Mouse (Mus musculus) intestine, embryonic 16.5 days (tissue): ENCODE results near the gene Cemip. TPM values are rescaled to one million over a fixed set of nuclear protein-coding genes. Genes with fewer than 3 reads are reported as not detected.

Experiments
- ATAC-seq: fragments of 200-750 bp; cut with Nextera tagmentation; 2 replicates; pipeline ENCODE4 v1.8.0; 2017; ENCODE audit warnings: moderate TSS enrichment, moderate library complexity
- H3K27ac ChIP-seq: fragments of 300-500 bp; sonication (generic); 2 replicates; pipeline ENCODE4 v1.5.1; 2014; ENCODE audit warnings: mild to moderate bottlenecking, low read length
- H3K27me3 ChIP-seq: fragments of 300-500 bp; sonication (generic); replicated peaks from 2 replicates; pipeline ENCODE4 v1.6.1; 2014; ENCODE audit warnings: low read length, control low read depth, mixed read lengths; ENCODE audit not compliant: control insufficient read depth, insufficient read depth
- H3K36me3 ChIP-seq: fragments of 300-500 bp; sonication (generic); 2 replicates; pipeline ENCODE4 v1.6.1; 2014; ENCODE audit warnings: low read length, control low read depth; ENCODE audit not compliant: control insufficient read depth, insufficient read depth
- H3K4me1 ChIP-seq: fragments of 300-500 bp; sonication (generic); 2 replicates; pipeline ENCODE4 v1.6.1; 2014; ENCODE audit warnings: low read length, control low read depth, mixed read lengths; ENCODE audit not compliant: control insufficient read depth, insufficient read depth
- H3K4me2 ChIP-seq: fragments of 300-500 bp; sonication (generic); 2 replicates; pipeline ENCODE4 v1.6.1; 2014; ENCODE audit warnings: low read depth, low read length, control low read depth
- H3K4me3 ChIP-seq: fragments of 300-500 bp; sonication (generic); 2 replicates; pipeline ENCODE4 v1.5.1; 2014; ENCODE audit warnings: mild to moderate bottlenecking, low read length
- H3K9ac ChIP-seq: fragments of 300-500 bp; sonication (generic); 2 replicates; pipeline ENCODE4 v1.6.1; 2014; ENCODE audit warnings: low read depth, low read length
- H3K9me3 ChIP-seq: fragments of 300-500 bp; sonication (generic); 2 replicates; pipeline ENCODE4 v1.6.1; 2016; ENCODE audit warnings: low read length, control low read depth; ENCODE audit not compliant: control insufficient read depth
- WGBS: fragments of 180-500 bp; shearing (Covaris S2); extraction: QIAGEN DNeasy Blood & Tissue Kit; methylation state at CpG from one replicate; pipeline ENCODE4 v1.1.7; 2014; 5-methylcytosine and 5-hydroxymethylcytosine counted together
- polyA plus RNA-seq: library from polyadenylated mRNA; unstranded; fragments of >200 nt; fragmentation: Nextera tagmentation; extraction: Ambion mirVana; gene quantifications from 2 replicates; pipeline ENCODE4 v1.2.1, GENCODE M21; 2015

Cemip gene
- polyA plus RNA-seq, 1 experiment from 2014 or later = 0.40 TPM

GRCm38 (mm10) chr7:83994348-83994747 lies 92.0 kb downstream of the Cemip start:
- Histone ChIP-seq H3K4me2 (no peak overlapping the region), H3K9me3 (no peaks in the 10 kb centered on the region), H3K9ac (no peak overlapping the region), H3K4me1 (no peaks in the 10 kb centered on the region), H3K36me3 (no peaks in the 10 kb centered on the region), H3K27ac (no peak overlapping the region), H3K27me3 (no peaks in the 10 kb centered on the region), H3K4me3 (no peak overlapping the region)
- no peak for ATAC-seq
- WGBS = 83% methylated on average over 1 of the region's 1 CpGs

- H3K4me1 ChIP-seq = no peaks in the 10 kb centered on the region
- no peak overlapping the region for H3K4me3 ChIP-seq
- no peaks in the 10 kb centered on the region for H3K36me3 ChIP-seq
- H3K27ac ChIP-seq = no peak overlapping the region
- H3K9me3 ChIP-seq = no peaks in the 10 kb centered on the region
- 92% methylated on average over 4 of the region's 4 CpGs for WGBS
- ATAC-seq = no peak
- no peaks in the 10 kb centered on the region for H3K27me3 ChIP-seq
- no peak overlapping the region for H3K4me2 ChIP-seq
- no peak overlapping the region for H3K9ac ChIP-seq
Observed at GRCm38 (mm10) chr7:83989294-83989693, 97.0 kb downstream of the Cemip start.

- Histone ChIP-seq H3K27ac (no peak overlapping the region), H3K27me3 (no peaks in the 10 kb centered on the region), H3K36me3 (no peaks in the 10 kb centered on the region), H3K4me1 (peaks cover 5% of the 10 kb centered on the region; the same call in 1 of the 2 replicates), H3K4me2 (no peak overlapping the region), H3K4me3 (no peak overlapping the region), H3K9me3 (no peaks in the 10 kb centered on the region), H3K9ac (no peak overlapping the region)
- no peak for ATAC-seq
- WGBS = 77% methylated on average over 2 of the region's 2 CpGs
Observed at GRCm38 (mm10) chr7:83985751-83986150, 100.6 kb downstream of the Cemip start.

GRCm38 (mm10) chr7:83982566-83982965 lies 103.7 kb downstream of the Cemip start:
- WGBS = 75% methylated on average over 2 of the region's 2 CpGs
- H3K9me3 ChIP-seq = no peaks in the 10 kb centered on the region
- H3K27ac ChIP-seq = no peak overlapping the region
- H3K36me3 ChIP-seq = no peaks in the 10 kb centered on the region
- H3K9ac ChIP-seq = no peak overlapping the region
- no peak overlapping the region for H3K4me3 ChIP-seq
- H3K4me1 ChIP-seq = peaks cover 5% of the 10 kb centered on the region; the same call in 1 of the 2 replicates
- no peak for ATAC-seq
- no peaks in the 10 kb centered on the region for H3K27me3 ChIP-seq
- H3K4me2 ChIP-seq = no peak overlapping the region

- no peaks in the 10 kb centered on the region for H3K27me3 ChIP-seq
- no peak overlapping the region for H3K4me2 ChIP-seq
- peaks cover 5% of the 10 kb centered on the region; the same call in 1 of the 2 replicates for H3K4me1 ChIP-seq
- no peak overlapping the region for H3K9ac ChIP-seq
- no peaks in the 10 kb centered on the region for H3K9me3 ChIP-seq
- 0 out of 2 replicates have a peak overlapping the region, but pooled peaks have one; percentile 21 for H3K27ac ChIP-seq
- no peak overlapping the region for H3K4me3 ChIP-seq
- 50% methylated on average over 1 of the region's 1 CpGs for WGBS
- H3K36me3 ChIP-seq = no peaks in the 10 kb centered on the region
- peak; percentile 90 for ATAC-seq
Observed at GRCm38 (mm10) chr7:83978945-83979536, 107.3 kb downstream of the Cemip start.

- no peak for ATAC-seq
- no peaks in the 10 kb centered on the region for H3K36me3 ChIP-seq
- no peak overlapping the region for H3K4me3 ChIP-seq
- H3K27me3 ChIP-seq = no peaks in the 10 kb centered on the region
- no peak overlapping the region for H3K9ac ChIP-seq
- peaks cover 5% of the 10 kb centered on the region; the same call in 1 of the 2 replicates for H3K4me1 ChIP-seq
- no peak overlapping the region for H3K27ac ChIP-seq
- 86% methylated on average over 1 of the region's 1 CpGs for WGBS
- H3K4me2 ChIP-seq = no peak overlapping the region
- no peaks in the 10 kb centered on the region for H3K9me3 ChIP-seq
Observed at GRCm38 (mm10) chr7:83978410-83978809, 107.9 kb downstream of the Cemip start.

GRCm38 (mm10) chr7:83976413-83976958 lies 109.8 kb downstream of the Cemip start:
- no peaks in the 10 kb centered on the region for H3K27me3 ChIP-seq
- 78% methylated on average over 6 of the region's 6 CpGs for WGBS
- ATAC-seq = no peak
- no peaks in the 10 kb centered on the region for H3K9me3 ChIP-seq
- H3K4me1 ChIP-seq = no peaks in the 10 kb centered on the region
- H3K36me3 ChIP-seq = no peaks in the 10 kb centered on the region
- H3K4me3 ChIP-seq = no peak overlapping the region
- H3K9ac ChIP-seq = no peak overlapping the region
- H3K27ac ChIP-seq = no peak overlapping the region
- no peak overlapping the region for H3K4me2 ChIP-seq

- Histone ChIP-seq H3K36me3 (no peaks in the 10 kb centered on the region), H3K4me3 (no peak overlapping the region), H3K27me3 (no peaks in the 10 kb centered on the region), H3K4me2 (no peak overlapping the region), H3K4me1 (no peaks in the 10 kb centered on the region), H3K9ac (no peak overlapping the region), H3K9me3 (no peaks in the 10 kb centered on the region), H3K27ac (no peak overlapping the region)
- 84% methylated on average over 6 of the region's 6 CpGs for WGBS
- ATAC-seq = no peak
Observed at GRCm38 (mm10) chr7:83975283-83975682, 111.0 kb downstream of the Cemip start.

GRCm38 (mm10) chr7:83972485-83972884 lies 113.8 kb downstream of the Cemip start:
- H3K4me1 ChIP-seq = no peaks in the 10 kb centered on the region
- 49% methylated on average over 7 of the region's 7 CpGs for WGBS
- H3K9me3 ChIP-seq = no peaks in the 10 kb centered on the region
- H3K4me3 ChIP-seq = no peak overlapping the region
- ATAC-seq = no peak
- no peaks in the 10 kb centered on the region for H3K36me3 ChIP-seq
- H3K4me2 ChIP-seq = no peak overlapping the region
- H3K27ac ChIP-seq = no peak overlapping the region
- no peak overlapping the region for H3K9ac ChIP-seq
- H3K27me3 ChIP-seq = no peaks in the 10 kb centered on the region
